Mouse (Mus musculus) erythroblast, embryonic 14.5 days (primary cell): ENCODE data around the gene Mad1l1.

Experiments used
- GATA1 ChIP-seq: IDR thresholded peaks from 2 replicates; pipeline ENCODE4 v1.6.1; 2012; ENCODE audit warnings: low read length, inconsistent platforms, mixed read lengths
- TAL1 ChIP-seq: IDR thresholded peaks from 3 replicates; pipeline ENCODE4 v1.6.1; 2012; ENCODE audit warnings: low read length, inconsistent platforms, mixed read lengths

DNA sequence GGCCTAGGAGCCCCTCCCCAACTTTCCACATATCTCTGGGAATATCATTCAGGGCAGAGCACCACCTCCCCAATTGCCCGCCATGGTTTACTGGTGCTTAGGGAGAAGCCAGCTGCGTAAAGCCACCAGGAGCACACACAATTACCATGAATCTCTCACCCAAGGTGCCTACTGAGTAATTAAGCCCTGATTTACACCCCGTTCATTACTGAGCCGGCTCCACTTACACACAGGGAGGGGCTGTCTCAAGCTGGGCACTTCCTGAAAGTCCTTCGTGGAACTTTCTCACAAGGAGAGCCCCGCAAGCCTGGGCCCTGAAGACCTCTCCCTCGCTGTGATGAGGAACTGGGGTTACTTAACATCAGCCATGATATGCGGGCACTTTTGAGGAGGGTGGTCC is 254.6 kb downstream of the Mad1l1 start:
- TF ChIP-seq GATA1 (no peak), TAL1 (no peak)
